Mouse (Mus musculus) cortical plate, adult 2 months (tissue): Measurements from ENCODE around the gene Utp4. TPM values are rescaled to one million over a fixed set of nuclear protein-coding genes. Genes with fewer than 3 reads are reported as not detected.
A peak's percentile ranks its signal among the peaks of the same experiment; 100 is the strongest.
"Not testable (repeated sequence)": the region's sequence is repeated elsewhere in the genome, so short reads cannot be mapped to it uniquely, and the experiment has no call there.

Experiments used
- H3K27ac ChIP-seq: fragments of 200-500 bp; 2 replicates; pipeline ENCODE4 v1.5.1; 2012; ENCODE audit warnings: low read length, control low read depth, inconsistent platforms; ENCODE audit not compliant: insufficient read depth
- H3K4me1 ChIP-seq: fragments of 200-500 bp; 2 replicates; pipeline ENCODE4 v1.6.1; 2011; ENCODE audit warnings: low read length; ENCODE audit not compliant: control insufficient read depth, insufficient read depth
- H3K4me3 ChIP-seq: fragments of 200-500 bp; 2 replicates; pipeline ENCODE4 v1.5.1; 2011; ENCODE audit warnings: mild to moderate bottlenecking, low read length, control low read depth; ENCODE audit not compliant: insufficient read depth
- CTCF ChIP-seq: fragments of 200-500 bp; IDR thresholded peaks from 2 replicates; pipeline ENCODE4 v1.5.1; 2011; ENCODE audit warnings: mild to moderate bottlenecking, control low read depth, low read length; ENCODE audit not compliant: insufficient read depth; ENCODE audit errors: extremely low read depth
- POLR2A ChIP-seq: fragments of 200-500 bp; IDR thresholded peaks from 2 replicates; pipeline ENCODE4 v1.6.1; 2011; ENCODE audit warnings: mild to moderate bottlenecking, low read length, control low read depth; ENCODE audit not compliant: insufficient read depth; ENCODE audit errors: extremely low read depth
- polyA plus RNA-seq: library from polyadenylated mRNA; depleted of rRNA; stranded (reverse); fragments of >200 nt; gene quantifications from 2 replicates; pipeline ENCODE4 v1.2.3, GENCODE M21; 2012

Utp4 gene
- polyA plus RNA-seq, 1 experiment: 30.6 TPM

- H3K27ac ChIP-seq: no peak overlapping the region
- H3K4me1 ChIP-seq: no peaks in the 10 kb centered on the region
- peak overlapping the region; percentile 32 for H3K4me3 ChIP-seq
- TF ChIP-seq CTCF (no peak), POLR2A (no peak)
Observed at GRCm38 (mm10) chr8:106871931-106872371, 21.5 kb upstream of the Utp4 start.

- no peak for TF ChIP-seq POLR2A
- TF ChIP-seq CTCF: no peak
- Histone ChIP-seq H3K4me3 (peak overlapping the region; percentile 32), H3K27ac (no peak overlapping the region), H3K4me1 (no peaks in the 10 kb centered on the region)
Observed at GRCm38 (mm10) chr8:106872454-106873034, 20.9 kb upstream of the Utp4 start.

GRCm38 (mm10) chr8:106880121-106880707 is 13.2 kb upstream of the Utp4 start:
- H3K4me1 ChIP-seq: no peaks in the 10 kb centered on the region
- TF ChIP-seq CTCF (no peak), POLR2A (no peak)
- H3K4me3 ChIP-seq: no peak overlapping the region
- no peak overlapping the region for H3K27ac ChIP-seq

GRCm38 (mm10) chr8:106884094-106884493 is 9.3 kb upstream of the Utp4 start:
- not testable (repeated sequence) for H3K4me1 ChIP-seq, H3K4me3 ChIP-seq, H3K27ac ChIP-seq

GRCm38 (mm10) chr8:106884826-106885400 is 8.5 kb upstream of the Utp4 start:
- not testable (repeated sequence) for H3K4me3 ChIP-seq, H3K27ac ChIP-seq, H3K4me1 ChIP-seq

- TF ChIP-seq POLR2A (no peak), CTCF (peak; percentile 89)
- Histone ChIP-seq H3K27ac (no peak overlapping the region), H3K4me3 (no peak overlapping the region), H3K4me1 (peaks cover 2% of the 10 kb centered on the region; the same call in 1 of the 2 replicates)
Observed at GRCm38 (mm10) chr8:106887336-106888189, 5.9 kb upstream of the Utp4 start.

GRCm38 (mm10) chr8:106888803-106889202 is 4.6 kb upstream of the Utp4 start:
- no peak for TF ChIP-seq POLR2A
- TF ChIP-seq CTCF: no peak
- Histone ChIP-seq H3K4me3 (no peak overlapping the region), H3K27ac (no peak overlapping the region), H3K4me1 (peaks cover 2% of the 10 kb centered on the region; the same call in 1 of the 2 replicates)

GRCm38 (mm10) chr8:106892210-106892805 is 1.1 kb upstream of the Utp4 start:
- TF ChIP-seq CTCF: no peak
- no peak for TF ChIP-seq POLR2A
- H3K4me3 ChIP-seq: peak overlapping the region; percentile 79
- H3K27ac ChIP-seq: no peak overlapping the region
- peaks cover 4% of the 10 kb centered on the region; the same call in 1 of the 2 replicates for H3K4me1 ChIP-seq

- TF ChIP-seq POLR2A (no peak), CTCF (no peak)
- peaks cover 4% of the 10 kb centered on the region; the same call in 1 of the 2 replicates for H3K4me1 ChIP-seq
- peak overlapping the region; percentile 79 for H3K4me3 ChIP-seq
- no peak overlapping the region for H3K27ac ChIP-seq
Observed at GRCm38 (mm10) chr8:106892806-106893451, 507 bp upstream of the Utp4 start.
